Mouse (Mus musculus): ENCODE measurements around the gene Klf4.

Gene Klf4

GRCm38 (mm10) chr4:55532407-55533195, at the start of gene Klf4:
Gene Klf4, minus strand, starts transcription at chr4:55532466.
- ChIA-PET POLR2A (interaction anchor here (0.6 to 20.1 kb wide), 78 partner anchors 8 to 1525 kb away, joined by 3 to 504 read pairs (median 4); partner anchors contain the start of genes Elp1 (in 1 of the 4), Fam206a (in 1 of the 4), Gm26657 (in 1 of the 4) and Rad23b (in 1 of the 4)), CTCF (interaction anchor here in 3 of 4 experiments (0.5 to 1.0 kb wide), 4 partner anchors 18 to 519 kb away, joined by 3 to 5 read pairs (median 3); no protein-coding TSS in a partner anchor)

DNA sequence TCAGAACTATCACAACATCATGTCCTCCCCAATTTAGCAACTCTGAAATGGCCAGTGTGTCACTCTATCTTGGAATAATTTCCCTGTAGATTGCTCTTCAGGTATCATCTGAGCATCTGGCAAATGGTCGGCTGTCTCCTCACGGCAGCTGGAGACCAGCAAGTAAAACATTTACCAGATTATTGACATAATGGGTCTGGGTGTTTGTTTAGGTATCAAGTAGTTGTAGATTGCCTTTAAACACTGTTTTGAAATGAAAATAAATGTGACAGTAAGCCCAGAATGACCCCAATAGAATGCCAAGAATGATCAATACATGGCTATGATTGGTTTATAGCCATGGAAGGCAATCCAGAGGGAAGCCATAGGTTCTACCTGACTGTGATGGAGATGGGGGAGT, 39.2 kb upstream of the Klf4 start:
- CTCF ChIA-PET, result no interaction called here
- POLR2A ChIA-PET, result no interaction called here

GRCm38 (mm10) chr4:55567986-55568385, 35.7 kb upstream of the Klf4 start:
- CTCF ChIA-PET, result no interaction called here
- POLR2A ChIA-PET, result interaction anchor here in 1 of 4 experiments (1.0 to 1.3 kb wide), 2 partner anchors 15 to 35 kb away, joined by 3 read pairs; partner anchors contain the start of gene Klf4

DNA sequence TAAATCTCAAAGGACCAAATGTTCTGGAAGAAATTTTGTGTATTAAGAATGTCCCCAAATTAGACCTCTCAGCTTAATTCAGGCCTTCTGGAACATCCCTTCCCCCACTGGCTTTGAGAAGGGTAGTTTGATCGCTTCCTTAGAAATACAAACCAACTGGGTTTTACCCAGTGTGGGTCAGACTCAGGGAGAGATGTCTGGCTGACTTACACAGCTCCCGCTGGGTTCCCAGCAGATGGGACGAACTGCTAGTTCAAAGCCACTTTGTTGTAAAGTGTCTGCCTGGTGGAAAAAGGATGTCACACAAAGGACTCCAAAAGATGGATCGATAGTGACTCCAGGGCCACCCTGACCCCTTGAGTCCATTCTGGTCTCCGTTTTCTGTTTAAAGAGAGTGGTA, 35.3 kb upstream of the Klf4 start:
- ChIA-PET CTCF (interaction anchor here in 1 of 4 experiments (0.6 kb wide), 1 partner anchor 1065 kb away, joined by 3 read pairs; no protein-coding TSS in a partner anchor), POLR2A (interaction anchor here in 3 of 4 experiments (0.7 to 1.3 kb wide), 4 partner anchors 15 to 93 kb away, joined by 3 to 4 read pairs (median 3); no protein-coding TSS in a partner anchor)

- ChIA-PET CTCF (interaction anchor here in 1 of 4 experiments (0.6 kb wide), 1 partner anchor 1121 kb away, joined by 6 read pairs; no protein-coding TSS in a partner anchor), POLR2A (no interaction called here)
These were observed 32.1 kb upstream of the Klf4 start for GRCm38 (mm10) chr4:55564317-55564716.

- POLR2A ChIA-PET, result interaction anchor here in 1 of 4 experiments (0.6 kb wide), 1 partner anchor 92 kb away, joined by 5 read pairs; no protein-coding TSS in a partner anchor
- CTCF ChIA-PET, result interaction anchor here in 1 of 4 experiments (0.5 kb wide), 1 partner anchor 489 kb away, joined by 3 read pairs; no protein-coding TSS in a partner anchor
These were observed 30.8 kb upstream of the Klf4 start for GRCm38 (mm10) chr4:55563050-55563449.

DNA sequence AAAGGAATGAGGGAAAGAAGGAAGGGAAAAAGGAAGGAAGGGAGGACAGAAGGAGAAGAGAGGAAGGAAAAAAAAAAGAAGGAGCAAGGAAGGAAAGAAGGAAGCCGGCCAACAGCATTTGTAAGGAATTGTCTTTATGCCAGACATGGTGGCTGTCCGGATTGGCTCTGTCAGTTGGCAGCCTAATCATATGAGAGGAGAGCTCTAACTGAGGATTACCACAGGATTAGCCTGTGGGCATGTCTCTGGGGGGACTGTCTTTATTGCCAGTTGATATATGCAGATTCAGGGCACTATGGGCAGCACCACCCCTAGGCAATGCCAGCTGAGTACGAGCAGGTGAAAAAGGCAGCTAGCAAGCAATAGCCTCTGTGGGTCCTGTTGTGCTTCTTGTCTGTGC, 29.8 kb upstream of the Klf4 start:
- ChIA-PET POLR2A (interaction anchor here in 2 of 4 experiments (0.7 to 1.0 kb wide), 2 partner anchors 28 to 98 kb away, joined by 3 read pairs; no protein-coding TSS in a partner anchor), CTCF (no interaction called here)

DNA sequence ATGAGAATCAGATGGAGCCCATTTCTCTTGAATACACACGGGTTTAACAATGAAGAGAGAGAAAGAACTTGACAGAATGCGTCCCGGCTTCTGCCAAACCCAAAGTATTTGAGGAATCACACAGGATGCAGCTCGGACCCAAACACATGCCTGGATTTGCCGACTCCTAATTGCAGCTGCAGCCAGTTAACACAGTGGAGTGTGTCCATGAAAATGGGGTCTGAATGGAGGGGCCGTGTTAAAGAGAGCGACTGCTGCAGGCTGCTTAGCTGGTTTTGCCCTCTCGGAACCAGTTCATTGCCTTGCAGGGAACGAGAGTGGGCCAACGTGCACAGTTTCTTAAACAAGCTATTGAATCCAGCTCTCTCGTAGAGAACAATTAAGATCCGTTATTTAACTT, 14.6 kb upstream of the Klf4 start:
- ChIA-PET POLR2A (interaction anchor here in 2 of 4 experiments (0.7 to 1.5 kb wide), 7 partner anchors 12 to 83 kb away, joined by 3 to 5 read pairs (median 4); partner anchors contain the start of gene Klf4 (in 1 of the 2)), CTCF (interaction anchor here in 1 of 4 experiments (1.0 kb wide), 1 partner anchor 9 kb away, joined by 3 read pairs; no protein-coding TSS in a partner anchor)

GRCm38 (mm10) chr4:55542753-55543152, 10.5 kb upstream of the Klf4 start:
- CTCF ChIA-PET, result no interaction called here
- POLR2A ChIA-PET, result interaction anchor here in 3 of 4 experiments (0.7 to 2.6 kb wide), 7 partner anchors 9 to 66 kb away, joined by 3 to 17 read pairs (median 4); partner anchors contain the start of gene Klf4 (in 1 of the 3)

DNA sequence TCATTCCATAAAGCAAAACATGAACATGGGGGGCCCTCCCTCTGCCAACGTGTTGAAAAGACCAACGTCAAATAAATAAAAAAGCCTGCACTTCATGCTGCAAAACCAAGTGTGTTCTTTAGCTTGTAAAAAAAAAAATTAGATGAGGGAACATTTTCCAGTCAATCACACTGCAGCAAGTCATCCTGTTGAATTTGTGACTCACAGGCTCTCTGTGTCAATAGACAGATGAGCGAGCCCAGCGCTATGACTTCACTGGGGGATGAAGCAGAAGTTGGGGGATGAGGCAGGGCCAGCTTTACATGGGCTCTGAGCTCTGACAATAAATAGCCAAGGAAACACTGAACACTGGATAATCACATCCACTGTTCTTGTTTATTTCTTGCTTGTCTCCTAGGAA, 9.4 kb upstream of the Klf4 start:
- ChIA-PET CTCF (interaction anchor here in 1 of 4 experiments (0.6 kb wide), 1 partner anchor 10 kb away, joined by 4 read pairs; no protein-coding TSS in a partner anchor), POLR2A (interaction anchor here in 2 of 4 experiments (0.8 to 2.6 kb wide), 5 partner anchors 8 to 64 kb away, joined by 3 to 17 read pairs (median 7); partner anchors contain the start of gene Klf4 (in 1 of the 2))

DNA sequence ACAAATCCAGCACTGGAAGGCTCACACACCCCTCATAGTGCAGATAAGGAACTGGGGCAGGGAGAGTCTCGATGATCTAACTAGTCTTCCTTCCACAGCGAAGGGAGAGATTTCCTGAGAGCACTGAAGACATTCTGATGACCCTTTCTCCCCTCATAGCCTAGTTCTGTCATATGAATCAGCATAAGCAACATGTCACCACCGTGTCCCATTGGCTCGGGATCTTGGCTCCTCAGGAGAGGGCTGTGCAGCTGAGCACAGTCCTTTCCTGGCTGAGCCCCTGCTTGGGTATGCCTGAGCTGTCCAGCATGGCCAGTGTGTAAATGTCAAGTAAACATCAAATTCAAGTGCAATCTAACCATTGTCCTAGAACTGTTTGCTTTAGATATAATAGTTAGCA, 9.0 kb upstream of the Klf4 start:
- ChIA-PET CTCF (interaction anchor here in 1 of 4 experiments (0.6 kb wide), 1 partner anchor 11 kb away, joined by 4 read pairs; no protein-coding TSS in a partner anchor), POLR2A (interaction anchor here in 2 of 4 experiments (0.8 to 2.6 kb wide), 4 partner anchors 7 to 26 kb away, joined by 3 to 17 read pairs (median 6); partner anchors contain the start of gene Klf4 (in 1 of the 2))

GRCm38 (mm10) chr4:55535012-55535411, 2.7 kb upstream of the Klf4 start:
- ChIA-PET CTCF (interaction anchor here in 2 of 4 experiments (0.5 to 0.7 kb wide), 2 partner anchors 29 to 57 kb away, joined by 3 read pairs; no protein-coding TSS in a partner anchor), POLR2A (interaction anchor here in 3 of 4 experiments (0.7 to 20.1 kb wide), 15 partner anchors 7 to 1613 kb away, joined by 3 to 504 read pairs (median 17); no protein-coding TSS in a partner anchor)

DNA sequence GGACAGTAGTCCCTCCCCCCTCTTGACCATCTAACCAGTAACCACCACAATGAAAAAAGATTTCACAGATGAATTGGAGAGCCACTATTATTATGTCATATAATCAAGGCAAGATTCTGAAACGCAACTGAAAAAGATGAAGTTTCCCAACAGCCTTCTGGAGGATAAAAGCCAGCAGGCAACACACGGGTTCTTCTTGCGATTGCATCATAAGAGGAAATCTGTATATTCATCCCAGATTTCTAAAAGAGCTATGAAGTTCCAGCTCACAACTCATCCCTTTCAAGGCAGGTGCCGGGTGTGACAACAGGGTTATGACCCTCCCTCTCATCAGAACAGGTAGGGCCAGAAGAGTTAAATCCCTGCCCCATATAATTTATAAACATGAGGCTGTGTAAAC, 2.2 kb upstream of the Klf4 start:
- ChIA-PET POLR2A (interaction anchor here (0.6 to 20.1 kb wide), 28 partner anchors 8 to 1612 kb away, joined by 3 to 504 read pairs (median 8); no protein-coding TSS in a partner anchor), CTCF (interaction anchor here in 1 of 4 experiments (0.6 kb wide), 1 partner anchor 1151 kb away, joined by 3 read pairs; no protein-coding TSS in a partner anchor)

DNA sequence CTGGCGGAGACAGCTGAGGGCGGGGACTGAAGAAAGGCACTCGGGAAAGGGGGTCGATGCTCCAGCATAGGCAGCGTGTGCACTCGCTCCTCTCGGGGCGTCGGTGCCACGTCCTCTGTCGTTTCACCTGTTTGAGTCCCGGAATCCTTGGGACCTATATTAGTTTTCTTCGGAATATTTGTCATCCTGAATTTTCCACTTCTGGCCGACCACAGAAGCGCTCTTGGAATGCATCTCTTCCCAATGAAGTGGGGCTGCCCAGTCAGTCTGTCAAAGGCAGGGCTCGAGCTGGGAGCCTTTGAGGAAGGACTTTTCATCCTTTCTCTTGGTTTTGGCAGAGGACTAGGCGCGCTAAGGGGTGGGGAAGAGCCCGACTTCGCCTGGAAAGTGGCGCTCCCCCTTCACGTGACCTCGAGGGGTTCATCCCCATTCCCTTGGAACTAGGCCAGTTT, 1.6 kb upstream of the Klf4 start:
- POLR2A ChIA-PET, result interaction anchor here (0.5 to 20.1 kb wide), 51 partner anchors 8 to 1206 kb away, joined by 3 to 504 read pairs (median 5); partner anchors contain the start of gene Gm26657 (in 1 of the 4)

GRCm38 (mm10) chr4:55533196-55533802, 1.0 kb upstream of the Klf4 start:
- ChIA-PET CTCF (interaction anchor here in 2 of 4 experiments (0.6 to 1.0 kb wide), 5 partner anchors 8 to 1151 kb away, joined by 3 to 6 read pairs (median 3); no protein-coding TSS in a partner anchor), POLR2A (interaction anchor here (0.5 to 20.1 kb wide), 74 partner anchors 8 to 1524 kb away, joined by 3 to 504 read pairs (median 4); partner anchors contain the start of genes Gm26657 (in 1 of the 4) and Rad23b (in 1 of the 4))

More for the DNA sequence above, 1.6 kb upstream of the Klf4 start:
- CTCF ChIA-PET, result interaction anchor here in 1 of 4 experiments (0.6 to 0.7 kb wide), 3 partner anchors 9 to 1151 kb away, joined by 3 to 6 read pairs (median 3); no protein-coding TSS in a partner anchor

- ChIA-PET POLR2A (interaction anchor here (0.5 to 20.1 kb wide), 54 partner anchors 8 to 1525 kb away, joined by 3 to 504 read pairs (median 5); partner anchors contain the start of genes Elp1 (in 1 of the 4) and Fam206a (in 1 of the 4)), CTCF (interaction anchor here in 1 of 4 experiments (1.0 to 2.2 kb wide), 2 partner anchors 17 kb away, joined by 3 to 6 read pairs; no protein-coding TSS in a partner anchor)
These were observed 335 bp downstream of the Klf4 start for GRCm38 (mm10) chr4:55531856-55532406.

Data from embryonic stem cell, embryonic (primary cell).